Mouse (Mus musculus): ENCODE results near the gene Fbxl14. TPM values are rescaled to one million over a fixed set of nuclear protein-coding genes. Genes with fewer than 3 reads are reported as not detected.
"Not testable (repeated sequence)": the region's sequence is repeated elsewhere in the genome, so short reads cannot be mapped to it uniquely, and the experiment has no call there.

Fbxl14 gene
- 10 to 100 TPM; 33.5 to 34.3 TPM for total RNA-seq (2021)

DNA sequence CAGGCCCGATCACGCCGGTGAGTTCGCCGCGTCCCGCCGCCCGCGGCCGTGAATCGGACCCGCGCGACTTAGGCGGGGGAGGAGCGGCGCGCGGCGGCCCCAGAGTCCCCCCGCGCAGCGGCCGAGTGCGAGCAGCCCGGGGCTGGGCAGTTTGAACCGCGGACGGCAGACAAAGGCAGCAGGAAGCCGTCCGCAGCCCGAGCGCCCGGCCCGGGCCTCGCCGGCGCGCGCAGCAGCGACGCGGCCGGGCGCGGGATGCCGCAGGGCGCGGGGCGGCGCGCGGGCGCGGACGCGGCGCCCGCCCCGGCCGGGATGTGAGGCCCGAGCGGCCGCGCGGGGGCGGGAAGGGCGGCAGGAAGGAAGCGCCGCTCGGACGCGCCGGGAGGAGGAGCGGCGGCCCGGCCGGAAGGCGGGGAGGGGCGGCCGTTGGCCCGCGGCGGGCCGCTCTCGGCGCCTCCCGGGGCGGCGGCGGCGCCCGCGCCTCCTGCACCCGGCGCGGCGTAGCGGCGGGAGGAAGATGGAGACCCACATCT is at the start of gene Fbxl14:
TSS of gene Fbxl14 (plus strand) at position 326 of the 533 bp plus-strand sequence.
- intact Hi-C loops (cut with DNase I) = no loop called here
- DNase-seq (ENCODE audit: low spot score in 2 of 2) = no peak

DNA sequence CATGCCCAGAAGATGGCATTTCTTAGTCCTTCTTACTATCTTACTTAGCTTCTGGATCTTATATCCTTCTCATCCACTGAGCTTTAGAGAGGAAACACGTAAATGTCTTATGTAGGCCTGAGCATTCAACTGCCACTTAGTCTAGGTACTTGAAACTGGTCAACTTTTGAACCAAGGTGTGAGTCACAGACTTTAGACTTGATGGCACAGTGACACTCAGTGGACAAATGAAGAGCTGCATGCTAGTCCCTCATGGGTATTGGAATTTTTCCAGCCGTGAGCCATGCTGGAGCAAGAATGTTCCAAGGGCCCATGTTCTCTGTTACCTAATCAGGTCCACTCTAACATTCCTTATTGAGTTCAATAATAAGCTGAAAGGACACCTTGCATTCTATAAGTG is 49.0 kb upstream of the Fbxl14 start:
- DNase-seq (ENCODE audit: low spot score in 2 of 2) = peak; percentile 55 to 64
- intact Hi-C loops (cut with DNase I) = loop anchor here (2.0 to 10.0 kb wide), 3 partner anchors 82 to 806 kb away; no protein-coding TSS in a partner anchor

DNA sequence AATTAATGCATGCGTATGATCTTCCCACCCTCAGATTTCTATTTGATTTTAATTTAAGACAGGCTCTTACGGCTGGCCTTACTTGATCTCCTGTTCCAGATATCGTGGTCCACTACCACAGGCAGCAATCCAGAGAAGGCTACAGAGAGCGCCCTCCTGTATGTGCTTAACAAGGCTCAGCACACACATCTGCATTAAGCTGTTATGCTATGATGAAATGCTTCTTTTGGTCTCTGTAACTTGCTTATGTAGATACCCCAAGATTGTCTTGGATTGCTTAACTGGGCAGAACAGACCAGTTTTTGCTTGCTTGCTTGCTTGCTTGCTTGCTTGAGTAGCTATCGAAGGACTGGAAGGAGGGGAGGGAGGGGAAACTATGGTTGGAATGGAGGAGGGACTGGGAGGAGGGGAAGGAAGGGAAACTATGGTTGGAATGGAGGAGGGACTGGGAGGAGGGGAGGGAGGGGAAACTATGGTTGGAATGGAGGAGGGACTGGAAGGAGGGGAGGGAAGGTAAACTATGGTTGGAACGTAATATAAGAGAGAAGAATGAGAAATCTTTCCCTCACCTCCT is 47.6 kb upstream of the Fbxl14 start:
- intact Hi-C loops (cut with DNase I) = loop anchor here (2.0 to 10.0 kb wide), 3 partner anchors 83 to 807 kb away; no protein-coding TSS in a partner anchor
- no peak for DNase-seq (ENCODE audit: low spot score in 2 of 2)

DNA sequence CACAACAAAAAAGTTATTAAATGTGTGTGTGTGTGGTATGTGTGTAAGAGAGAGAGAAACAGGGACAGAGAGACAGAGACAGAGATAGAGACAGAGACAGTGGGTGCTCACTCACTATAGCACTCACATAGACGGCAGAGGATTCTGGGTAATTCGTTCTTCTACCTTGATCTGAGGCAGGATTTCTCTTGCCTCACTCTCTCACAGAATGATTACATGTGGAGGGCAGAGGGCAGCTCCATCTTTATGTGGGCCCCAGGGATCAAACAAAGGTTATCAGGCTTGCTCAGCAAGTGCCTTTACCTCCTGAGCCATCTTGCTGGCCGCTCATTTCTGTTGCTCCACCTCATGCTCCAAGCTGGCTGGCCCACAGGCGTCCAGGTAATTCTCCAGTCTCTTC is 45.1 kb upstream of the Fbxl14 start:
- intact Hi-C loops (cut with DNase I) = loop anchor here (10.0 kb wide), 1 partner anchor 810 kb away; no protein-coding TSS in a partner anchor
- DNase-seq (ENCODE audit: low spot score in 2 of 2) = no peak

DNA sequence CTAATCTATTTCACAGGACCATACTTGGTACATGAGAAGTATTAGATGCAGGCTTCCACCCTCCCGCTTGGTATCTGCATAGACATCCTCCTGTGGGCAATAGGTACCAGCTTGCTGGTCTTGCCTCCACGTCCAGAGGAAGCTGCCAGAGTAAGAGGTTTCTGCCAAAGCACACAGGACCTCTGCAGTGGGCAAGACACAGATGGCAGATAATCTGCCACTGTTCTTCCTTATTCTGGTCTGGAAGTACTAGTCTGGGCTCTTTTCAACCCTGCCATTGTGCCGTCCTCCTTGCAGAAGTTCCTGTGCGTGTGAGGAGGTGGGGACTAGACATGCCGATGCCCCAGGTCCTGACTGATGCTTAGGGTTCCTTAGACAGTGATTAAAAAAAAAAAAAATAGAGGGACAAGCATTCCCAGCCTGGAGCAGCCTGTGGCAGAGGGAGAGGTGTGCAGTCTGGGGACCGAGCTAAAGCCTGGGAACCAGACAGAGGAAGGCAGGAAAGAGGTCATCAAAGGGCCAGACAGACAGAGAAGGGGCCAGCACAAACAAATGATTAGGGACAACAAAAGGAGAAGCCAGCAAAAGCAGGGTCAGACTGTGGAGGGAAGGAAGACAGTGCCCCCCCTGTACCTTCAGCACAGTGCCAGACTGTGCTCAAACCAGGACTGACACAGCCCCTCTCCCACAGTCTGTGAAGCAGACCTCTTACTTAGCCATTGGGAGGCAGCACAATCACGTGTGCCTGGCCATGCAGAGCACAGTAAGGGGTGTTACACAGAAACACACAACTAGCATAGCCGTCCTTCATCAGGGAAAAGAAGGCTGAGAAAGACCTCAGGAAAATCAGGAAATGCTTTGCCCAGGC is 41.3 kb upstream of the Fbxl14 start:
- intact Hi-C loops (cut with DNase I) = loop anchor here (10.0 kb wide), 1 partner anchor 813 kb away; no protein-coding TSS in a partner anchor
- DNase-seq (ENCODE audit: low spot score in 2 of 2) = no peak

DNA sequence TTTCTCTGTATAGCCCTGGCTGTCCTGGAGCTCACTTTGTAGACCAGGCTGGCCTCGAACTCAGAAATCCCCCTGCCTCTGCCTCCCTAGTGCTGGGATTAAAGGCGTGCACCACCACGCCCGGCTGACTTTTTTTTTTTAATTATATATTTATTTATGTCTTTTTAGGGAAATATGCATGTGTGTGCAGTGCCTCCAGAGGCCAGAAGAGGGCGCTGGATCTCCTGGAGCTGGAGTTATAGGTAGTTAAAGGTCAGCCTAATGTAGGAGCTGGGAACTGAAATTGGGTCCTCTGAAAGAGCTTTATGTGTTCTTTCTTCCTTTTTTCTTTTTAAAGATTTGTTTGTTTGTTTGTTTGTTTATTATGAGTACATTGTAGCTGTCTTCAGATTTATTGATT is 36.7 kb upstream of the Fbxl14 start:
- intact Hi-C loops (cut with DNase I) = loop anchor here (5.0 kb wide), 1 partner anchor 315 kb away; no protein-coding TSS in a partner anchor
- not testable (repeated sequence) for DNase-seq (ENCODE audit: low spot score in 2 of 2)

DNA sequence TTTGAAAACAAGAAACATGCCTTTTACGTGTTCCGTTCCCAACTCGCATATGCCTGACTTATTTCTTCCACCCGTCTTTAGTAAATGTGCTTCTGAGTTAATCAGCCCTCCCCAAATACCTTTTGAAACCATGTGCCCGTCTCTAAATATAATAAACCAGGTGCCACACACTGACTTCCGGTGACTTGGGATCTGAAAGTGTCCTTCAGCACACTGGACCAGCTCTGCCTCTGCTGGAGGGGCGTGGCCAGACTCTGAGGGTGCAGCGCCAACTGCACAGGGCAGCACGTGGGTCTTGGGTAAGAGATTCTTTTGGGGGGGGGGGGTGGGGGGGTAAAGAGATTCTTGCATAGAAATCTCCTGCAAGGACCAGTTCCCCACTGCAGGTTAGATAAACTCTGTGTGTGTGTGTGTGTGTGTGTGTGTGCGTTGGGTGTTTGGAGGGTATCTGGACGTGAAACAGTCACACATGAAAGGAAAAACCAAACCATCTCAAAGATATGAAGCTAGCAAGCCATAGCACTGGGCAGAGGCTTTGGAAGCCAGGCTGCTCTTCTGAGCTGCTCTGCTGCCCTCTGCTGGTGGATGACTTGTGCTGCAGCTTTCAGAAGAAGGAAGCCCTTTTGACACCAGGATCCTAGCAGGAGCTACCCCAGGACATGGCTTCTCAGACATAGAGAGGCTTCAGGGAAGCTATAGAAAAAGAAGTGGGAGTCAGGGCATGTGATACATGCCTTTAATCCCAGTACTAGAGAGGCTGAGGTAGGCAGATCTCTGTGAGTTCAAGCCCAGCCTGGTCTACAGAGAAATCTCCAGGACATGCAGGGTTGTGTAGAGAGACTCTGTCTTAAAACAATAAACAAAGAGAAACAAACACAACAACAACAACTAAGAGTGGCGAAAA is 35.5 kb upstream of the Fbxl14 start:
- intact Hi-C loops (cut with DNase I) = loop anchor here (1.0 to 5.0 kb wide), 2 partner anchors 224 to 317 kb away; no protein-coding TSS in a partner anchor
- peak; percentile 73 to 83 for DNase-seq (ENCODE audit: low spot score in 2 of 2)

DNA sequence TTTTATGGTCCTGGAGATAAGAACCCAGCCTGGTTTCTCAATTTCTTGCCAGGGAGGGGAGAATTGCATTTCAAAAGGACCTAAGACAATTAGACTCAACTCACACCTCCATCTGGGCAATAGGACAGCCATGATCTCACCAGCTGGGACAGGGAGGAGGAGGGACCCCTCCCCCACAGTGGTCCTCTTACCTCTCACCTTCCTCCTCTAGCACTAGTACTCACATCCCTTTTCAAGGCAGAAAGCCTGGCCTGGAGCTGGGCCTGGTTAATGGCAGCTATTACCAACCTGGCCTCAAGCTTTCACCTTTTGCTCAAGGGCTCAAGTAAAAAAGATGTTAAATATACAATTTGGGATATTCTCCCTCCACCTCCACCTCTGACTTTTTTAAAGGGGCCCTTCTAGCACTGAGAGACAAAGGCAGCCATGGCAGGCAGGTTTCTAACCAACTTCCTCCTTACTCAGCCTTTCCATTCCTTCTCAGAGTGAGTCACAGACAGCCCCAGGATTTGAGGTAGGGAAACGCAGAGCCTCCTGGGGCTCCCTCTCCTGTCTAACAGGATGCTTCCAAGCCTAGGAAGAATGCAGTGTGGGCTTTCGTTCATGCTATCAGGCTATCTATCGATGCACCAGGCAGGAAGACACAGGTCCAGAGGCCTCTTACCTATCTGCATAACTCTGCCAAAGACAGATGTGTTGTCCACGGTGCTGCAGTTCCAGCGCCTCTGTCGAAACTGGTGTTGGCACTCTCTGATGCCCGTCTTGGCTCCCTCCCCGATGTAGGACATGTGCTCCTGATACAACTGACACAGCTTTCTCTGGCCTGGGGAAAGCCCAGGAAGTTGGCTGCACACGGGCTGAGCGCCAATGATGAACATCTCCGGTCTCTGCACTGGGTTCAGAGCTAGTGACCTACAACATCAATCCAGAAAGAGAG is 33.5 kb upstream of the Fbxl14 start:
- no peak for DNase-seq (ENCODE audit: low spot score in 2 of 2)
- intact Hi-C loops (cut with DNase I) = no loop called here

DNA sequence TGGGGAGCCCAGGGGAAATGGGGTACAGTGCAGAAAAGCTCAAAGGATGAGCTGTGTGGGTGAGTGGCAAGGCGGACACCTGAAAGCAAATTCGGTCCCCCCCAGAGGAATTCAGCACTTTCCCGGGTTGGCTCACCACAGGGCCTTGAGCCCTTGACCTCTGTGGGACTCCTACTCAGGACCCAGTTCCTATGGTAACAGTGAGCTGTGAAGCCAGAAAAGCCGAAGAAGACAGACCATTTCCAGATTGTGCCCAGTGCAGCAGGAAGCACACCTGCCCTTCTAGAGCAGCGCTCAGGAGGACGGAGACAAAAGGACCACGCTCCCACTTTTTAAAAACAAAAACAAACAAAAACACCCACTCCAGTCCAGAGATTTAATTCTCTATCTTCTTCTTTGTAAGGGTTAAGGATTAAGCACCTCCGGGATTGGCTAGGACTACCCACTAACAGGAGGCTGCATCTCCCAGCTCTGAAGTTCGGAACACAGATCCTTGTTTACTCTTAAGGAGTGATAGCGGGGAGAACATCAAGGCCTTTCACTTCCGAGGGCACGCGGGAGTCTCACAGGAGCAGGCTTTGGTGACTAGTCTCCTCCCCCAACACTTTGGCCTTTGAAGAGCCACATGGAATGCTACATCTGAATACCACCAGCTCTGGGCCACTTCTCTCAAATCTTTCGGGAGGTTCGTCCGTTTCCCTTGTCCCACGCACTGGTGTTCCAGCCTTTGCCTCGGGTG is 31.0 kb upstream of the Fbxl14 start:
- intact Hi-C loops (cut with DNase I) = no loop called here

DNA sequence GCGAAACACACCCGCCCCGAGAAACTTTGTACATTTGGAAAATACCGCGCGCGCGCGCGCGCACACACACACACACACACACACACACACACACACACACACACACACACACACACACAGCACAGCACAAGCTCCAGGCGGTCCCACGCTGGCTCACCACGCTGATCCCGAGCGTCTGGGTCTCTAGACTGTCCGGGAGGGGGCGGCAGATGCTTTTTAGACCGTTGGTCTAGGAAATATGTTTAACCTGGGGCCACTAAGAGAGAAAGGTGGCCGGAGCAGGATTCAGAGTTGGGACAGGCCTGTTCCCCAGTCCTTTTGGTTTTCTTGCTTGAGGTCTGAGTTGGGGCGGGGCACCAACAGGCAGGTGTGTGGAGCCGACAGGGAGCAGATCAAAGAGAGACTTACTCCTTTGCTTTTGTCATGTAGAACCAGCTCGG is 30.4 kb upstream of the Fbxl14 start:
- DNase-seq (ENCODE audit: low spot score in 2 of 2) = peak in 1 of 2 experiments; percentile 24
- intact Hi-C loops (cut with DNase I) = no loop called here

More for the DNA sequence above, 31.0 kb upstream of the Fbxl14 start:
- DNase-seq (ENCODE audit: low spot score in 2 of 2) = no peak

DNA sequence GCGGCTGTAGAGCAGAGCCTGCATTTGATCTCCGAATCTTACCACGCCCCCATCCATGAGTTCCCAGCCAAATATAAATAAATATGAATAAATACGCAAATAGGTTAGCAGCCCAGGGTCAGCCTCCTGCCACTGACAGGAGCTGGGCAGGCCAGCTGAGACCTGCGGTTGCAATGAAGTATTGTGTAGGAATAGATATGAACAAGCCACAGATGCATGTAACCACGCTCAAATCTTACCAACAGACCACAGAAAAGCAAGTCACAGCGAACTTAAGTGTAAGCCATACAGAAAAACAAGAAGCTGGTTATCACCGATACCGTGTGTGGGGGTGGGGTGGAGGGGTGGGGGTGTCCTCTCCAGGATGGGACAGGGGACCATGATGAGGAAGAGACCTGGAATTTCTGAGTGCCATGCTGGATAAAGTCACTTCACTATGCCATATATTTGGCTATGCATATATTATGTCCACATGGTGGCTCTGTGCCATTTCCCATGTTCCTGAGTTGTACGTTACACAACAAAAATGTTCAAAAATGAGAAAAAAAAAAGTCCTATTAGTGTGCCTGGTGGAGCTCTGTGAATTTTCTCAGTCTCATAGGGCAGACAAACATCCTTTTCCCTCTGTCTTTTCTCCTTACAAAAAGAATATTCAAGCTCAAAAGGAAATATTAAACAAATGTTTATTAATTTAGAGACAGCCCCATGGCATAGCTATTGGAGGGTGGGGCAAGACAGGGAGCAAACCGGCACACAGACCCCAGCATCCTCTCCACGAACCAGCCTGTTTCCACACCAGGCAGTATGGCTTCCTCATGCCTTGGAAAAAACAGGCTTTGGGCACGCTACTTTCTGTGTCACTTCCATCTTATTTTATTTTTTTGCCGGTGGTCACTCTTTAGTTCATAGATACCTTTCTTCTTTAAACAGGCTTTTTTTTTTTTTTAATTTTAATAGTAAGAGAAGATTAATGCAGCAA is 28.2 kb upstream of the Fbxl14 start:
- intact Hi-C loops (cut with DNase I) = no loop called here
- DNase-seq (ENCODE audit: low spot score in 2 of 2) = peak in 1 of 2 experiments; percentile 44

DNA sequence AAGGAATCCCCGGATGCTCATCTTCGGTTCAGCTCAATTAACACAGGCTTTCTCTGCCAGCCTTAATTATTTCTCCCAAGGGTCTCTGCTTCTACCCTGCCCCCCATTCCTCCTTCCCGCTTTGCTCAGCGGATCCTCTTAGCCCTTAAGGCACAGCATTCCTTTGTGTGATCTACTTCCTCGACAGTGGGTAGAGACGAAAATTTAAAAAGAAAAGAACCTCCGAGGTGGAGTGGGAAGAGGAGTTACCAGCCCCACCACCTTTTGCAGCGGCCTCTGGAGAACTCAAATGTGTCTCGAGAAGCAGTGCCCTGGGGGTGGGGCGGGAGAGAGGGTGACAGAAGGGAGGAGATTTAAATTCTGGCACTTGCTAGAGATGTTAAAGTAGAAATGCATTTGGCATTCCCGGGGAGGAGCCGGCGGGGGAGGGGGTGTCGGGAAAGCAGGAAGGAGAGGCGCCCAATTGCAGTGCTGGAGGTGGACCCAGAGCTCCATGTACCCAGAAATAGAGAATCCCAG is 27.4 kb upstream of the Fbxl14 start:
- intact Hi-C loops (cut with DNase I) = loop anchor here (2.0 kb wide), 1 partner anchor 29 kb away; no protein-coding TSS in a partner anchor
- peak; percentile 69 to 95 for DNase-seq (ENCODE audit: low spot score in 2 of 2)

DNA sequence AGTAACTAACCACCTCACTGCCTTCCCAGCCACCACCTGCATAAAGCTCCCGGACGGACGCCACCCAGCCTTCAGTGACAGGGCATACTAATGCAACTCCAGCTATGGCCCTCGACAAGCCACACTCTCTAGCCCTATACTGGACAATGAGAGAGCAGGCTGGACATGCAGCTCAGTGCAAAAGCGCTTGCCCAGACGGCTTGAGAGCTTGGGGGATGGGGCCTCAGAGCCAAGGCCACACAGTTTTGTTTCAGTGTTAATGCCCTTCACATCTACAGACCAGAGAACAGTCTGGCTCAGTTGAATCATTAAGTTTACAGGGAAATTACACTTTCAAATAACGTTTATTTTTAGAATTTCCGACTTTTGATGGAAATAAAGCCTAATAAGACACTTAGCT is 21.3 kb upstream of the Fbxl14 start:
- DNase-seq (ENCODE audit: low spot score in 2 of 2) = no peak
- intact Hi-C loops (cut with DNase I) = no loop called here

DNA sequence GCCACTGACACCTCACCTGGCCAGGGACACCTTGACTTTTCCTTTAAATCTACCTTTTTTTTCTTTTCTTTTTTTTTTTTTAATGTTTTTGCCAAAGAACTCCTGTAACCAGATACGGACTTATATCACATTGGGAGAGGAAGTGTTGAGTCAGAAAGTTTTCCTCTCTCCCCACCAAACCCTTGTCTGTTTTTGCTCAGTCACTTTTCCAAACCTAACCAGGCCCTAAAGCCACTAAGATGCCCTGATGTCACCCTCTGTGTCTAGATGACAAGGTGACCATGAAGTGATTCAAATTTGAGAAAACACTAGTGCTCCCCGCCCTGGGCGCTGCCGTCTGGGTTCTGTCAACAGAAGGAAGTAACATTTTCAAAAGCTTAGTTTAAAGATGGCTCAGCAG is 20.4 kb upstream of the Fbxl14 start:
- DNase-seq (ENCODE audit: low spot score in 2 of 2) = no peak
- intact Hi-C loops (cut with DNase I) = no loop called here

DNA sequence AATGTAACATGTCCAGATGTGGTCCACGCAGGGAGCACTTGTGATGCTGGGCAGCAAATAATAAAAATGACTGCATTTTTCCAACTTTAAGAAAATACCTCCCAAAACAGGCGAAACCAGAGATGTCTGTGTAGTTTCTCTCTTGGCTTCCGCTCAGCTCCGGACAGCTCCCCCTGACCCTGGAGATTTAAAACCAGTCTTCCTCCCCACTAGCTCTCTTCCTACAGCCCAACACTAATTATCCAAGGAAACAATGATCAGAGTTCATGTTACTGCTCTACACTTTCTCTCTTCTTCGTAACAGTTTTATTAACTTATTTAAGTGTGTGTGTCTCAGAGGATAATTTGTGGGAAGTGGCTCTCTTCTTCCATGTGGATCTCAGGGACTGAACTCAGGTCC is 19.1 kb upstream of the Fbxl14 start:
- intact Hi-C loops (cut with DNase I) = no loop called here
- no peak for DNase-seq (ENCODE audit: low spot score in 2 of 2)

DNA sequence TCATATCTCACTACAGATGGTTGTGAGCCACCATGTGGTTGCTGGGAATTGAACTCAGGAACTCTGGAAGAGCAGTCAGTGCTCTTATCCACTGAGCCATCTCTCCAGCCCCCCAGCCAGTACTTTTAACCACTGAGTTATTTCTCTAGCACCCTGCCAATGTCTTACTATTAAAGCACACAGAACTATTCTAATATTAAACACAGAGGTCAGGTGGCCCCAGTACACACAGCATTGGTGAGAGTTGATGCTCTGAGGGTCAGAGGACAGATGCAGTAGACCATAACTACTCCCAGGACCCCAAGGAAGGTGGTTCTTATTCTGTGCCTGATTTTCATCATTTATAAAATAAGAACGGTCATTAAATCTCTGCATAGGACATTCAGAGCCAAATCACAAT is 13.3 kb upstream of the Fbxl14 start:
- intact Hi-C loops (cut with DNase I) = no loop called here
- DNase-seq (ENCODE audit: low spot score in 2 of 2) = no peak
